Mouse (Mus musculus) c-Kit-positive CD71-positive TER-119-positive erythroid progenitor cells, embryonic 14.5 days (primary cell): ENCODE data around the gene Hsph1.

Source experiments
- DNase-seq: peaks from one replicate; pipeline ENCODE4 v3.0.0-alpha.2; 2013; ENCODE audit warnings: low spot score

Hsph1 gene

DNA sequence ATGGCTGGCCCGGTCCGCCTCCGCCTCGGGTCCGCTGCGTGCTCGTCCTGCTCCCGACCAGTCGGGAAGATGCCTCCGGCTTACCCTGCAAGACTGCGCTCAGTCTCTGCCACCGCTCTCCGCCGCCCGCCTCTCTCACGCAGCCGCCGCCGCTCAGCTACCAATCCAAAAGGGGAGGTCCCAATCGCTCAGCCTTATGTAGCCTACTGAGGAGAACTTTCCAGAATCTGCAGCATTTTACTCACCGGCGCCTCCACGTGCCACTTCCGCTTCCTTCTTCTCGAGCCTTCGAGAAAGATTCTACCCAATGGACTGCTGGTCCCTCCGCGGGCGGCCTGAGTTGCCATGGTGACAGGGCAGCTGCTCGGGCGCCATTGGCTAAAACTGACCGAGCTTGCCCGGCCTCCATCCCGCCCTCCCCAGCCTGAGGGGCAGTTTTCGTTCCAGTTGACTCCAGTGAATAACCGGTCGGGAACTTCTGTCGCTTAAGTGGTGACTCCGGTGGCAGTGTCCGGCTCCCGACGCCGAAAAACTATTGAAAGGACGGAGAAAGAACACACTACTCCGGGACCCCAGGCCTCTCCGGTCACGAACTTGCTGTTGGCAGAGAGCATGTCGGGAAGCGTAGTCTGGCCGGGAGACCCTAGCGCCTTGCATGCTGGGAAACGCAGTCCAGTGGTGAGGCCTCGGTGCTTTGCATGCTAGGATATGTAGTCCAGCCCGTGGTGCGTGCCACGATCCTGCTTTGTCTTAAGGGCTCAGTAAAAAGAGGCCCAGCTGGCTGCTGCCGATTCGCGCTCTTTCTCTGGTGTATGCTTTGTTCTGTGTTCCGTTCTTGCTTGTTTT is at the start of gene Hsph1:
Gene Hsph1, minus strand, starts transcription at position 302 of the 846 bp plus-strand sequence.
- DNase-seq, result peak; percentile 95

DNA sequence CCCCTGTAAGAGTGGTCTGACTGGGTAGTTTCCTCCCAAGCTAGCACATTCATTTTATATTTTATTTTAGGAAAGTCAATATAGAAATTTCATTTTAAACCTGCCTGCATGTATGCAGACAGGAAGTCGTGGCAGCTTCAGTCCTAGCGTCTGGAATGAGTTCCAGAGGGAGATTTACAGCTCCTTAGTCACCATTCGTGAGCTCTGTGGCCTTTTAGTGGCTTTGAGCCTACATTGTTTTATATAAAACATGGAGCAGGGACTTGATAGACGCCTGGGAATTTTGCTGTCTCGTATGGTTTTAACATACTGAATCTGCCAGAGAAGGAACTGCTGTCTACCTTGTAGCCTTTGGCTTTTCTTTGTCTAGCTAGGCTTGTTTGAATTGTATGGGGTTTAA is 44.8 kb upstream of the Hsph1 start:
- DNase-seq, result no peak

DNA sequence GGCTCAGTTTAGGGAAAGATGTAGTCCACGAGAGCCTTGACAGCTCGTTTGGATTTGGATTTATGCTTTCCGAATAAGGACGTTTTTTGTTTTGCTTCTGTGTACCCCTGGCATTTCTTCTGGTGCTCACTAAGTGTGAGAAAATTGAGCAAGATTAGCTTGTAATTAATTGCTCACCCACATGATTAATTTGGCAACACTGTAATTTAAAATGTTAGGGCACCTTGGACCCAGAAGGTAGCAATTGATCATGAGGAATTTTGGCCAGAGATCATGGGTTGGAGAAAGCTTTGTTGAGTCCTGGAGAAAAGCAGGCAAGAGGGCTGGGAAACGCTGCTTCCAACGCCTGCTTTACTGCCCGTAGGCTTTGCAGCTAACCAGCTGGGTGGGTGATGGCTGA is 43.7 kb upstream of the Hsph1 start:
- no peak for DNase-seq

- DNase-seq, result no peak
These were observed 43.2 kb upstream of the Hsph1 start for GRCm38 (mm10) chr5:149679362-149679761.

- DNase-seq, result no peak
These were observed 42.8 kb upstream of the Hsph1 start for GRCm38 (mm10) chr5:149678990-149679348.

DNA sequence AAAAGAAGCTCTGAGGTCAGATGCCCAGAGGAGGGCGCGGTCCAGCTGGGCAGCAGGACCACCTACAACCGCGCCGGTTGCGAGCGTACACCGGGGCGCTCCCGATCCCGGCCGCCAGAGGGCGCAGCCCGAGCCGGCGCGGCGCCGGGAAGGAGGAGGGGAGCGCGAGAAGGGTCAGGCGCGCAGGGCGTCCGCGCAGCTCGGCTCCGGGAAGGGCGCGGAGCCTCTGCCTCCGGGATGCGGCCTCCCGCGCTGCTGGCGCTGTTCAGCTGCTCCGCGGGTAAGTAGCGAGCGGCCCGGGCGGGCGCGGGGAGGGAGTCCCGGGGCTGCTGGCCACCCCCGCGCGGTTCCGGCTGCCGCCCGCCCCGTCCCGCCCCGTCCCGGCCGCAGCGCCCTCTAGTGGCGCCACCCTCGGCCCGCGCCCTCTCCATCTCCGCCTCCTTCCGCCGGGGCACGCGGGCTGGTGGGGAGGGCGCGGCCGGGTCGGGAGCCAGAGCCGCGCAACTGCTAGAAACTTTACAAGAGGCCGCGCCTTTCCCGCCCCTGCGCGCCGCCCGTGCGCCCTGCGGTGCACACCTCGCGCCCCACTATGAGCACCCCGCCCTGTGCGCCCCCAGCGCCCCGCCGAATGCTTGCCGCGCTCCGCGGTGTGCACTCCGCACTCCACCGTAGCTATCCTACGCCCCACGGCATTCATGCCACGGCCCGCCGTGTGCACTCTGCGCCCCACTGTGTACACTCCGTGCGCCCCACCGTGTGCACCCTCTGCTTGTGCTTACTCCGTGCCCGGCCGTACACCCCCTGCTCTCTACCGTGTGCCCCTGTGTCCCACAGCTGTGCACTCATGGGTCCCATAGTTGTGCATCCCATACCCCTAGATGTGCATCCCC is 42.2 kb upstream of the Hsph1 start, which contains the start of gene B3glct:
Gene B3glct, plus strand, starts transcription at position 131 of the 890 bp plus-strand sequence.
- peak; percentile 82 for DNase-seq

- no peak for DNase-seq
These were observed 41.0 kb upstream of the Hsph1 start for GRCm38 (mm10) chr5:149677196-149677595.

DNA sequence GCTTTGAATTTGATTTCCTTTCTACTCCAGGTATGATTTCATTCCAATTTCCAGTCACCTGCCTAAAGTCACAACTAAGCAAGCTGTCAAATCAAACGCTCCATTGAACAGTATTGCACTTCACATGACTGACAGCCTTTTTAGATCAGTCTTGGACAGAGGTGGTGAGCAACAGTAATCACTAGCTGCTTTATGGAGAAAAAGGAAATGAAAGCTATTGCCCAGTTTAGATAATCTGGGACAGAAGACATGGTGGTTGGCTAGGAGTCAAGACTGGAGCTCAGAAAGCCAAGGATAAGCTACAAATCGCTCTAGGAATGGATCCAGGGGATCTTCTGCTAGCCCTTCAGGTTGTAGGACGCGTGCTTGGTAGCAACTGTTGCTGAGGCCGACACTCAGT is 27.2 kb upstream of the Hsph1 start:
- no peak for DNase-seq

DNA sequence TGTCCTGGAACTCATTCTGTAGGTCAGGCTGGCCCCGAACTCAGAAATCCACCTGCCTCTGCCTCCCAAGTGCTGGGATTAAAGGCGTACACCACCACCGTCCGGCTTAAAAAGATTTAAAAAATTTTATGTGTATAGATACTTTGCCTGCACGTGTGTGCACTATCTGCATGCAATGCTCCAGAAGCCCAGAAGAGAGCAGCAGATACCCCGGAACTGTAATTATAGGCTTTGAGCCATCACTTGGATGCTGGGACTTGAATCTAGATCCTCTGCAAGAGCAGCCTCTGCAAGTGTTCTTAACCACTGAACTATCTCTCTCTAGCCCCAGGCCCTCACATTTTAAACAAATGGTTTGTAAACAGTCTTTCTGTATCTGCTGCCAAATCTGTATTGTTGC is 26.8 kb upstream of the Hsph1 start:
- no peak for DNase-seq

- DNase-seq, result no peak
These were observed 25.3 kb upstream of the Hsph1 start for GRCm38 (mm10) chr5:149661428-149661827.

DNA sequence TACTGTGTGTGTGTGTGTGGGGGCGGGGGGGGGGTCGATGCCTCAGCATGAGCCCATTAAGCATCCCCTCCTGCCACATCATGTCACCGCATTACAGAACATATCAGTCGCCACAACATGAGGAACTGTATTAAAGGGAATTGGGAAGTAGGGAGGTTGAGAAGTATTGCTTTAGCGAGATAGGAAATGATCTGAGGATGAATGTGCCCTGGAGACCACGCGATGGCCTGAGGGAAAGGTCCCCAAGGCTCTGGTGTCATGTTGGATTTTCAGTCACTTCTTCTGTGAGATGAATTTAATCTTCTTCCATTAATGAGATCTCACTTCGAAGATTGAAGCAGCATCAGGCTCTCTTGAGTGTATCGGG is 23.2 kb upstream of the Hsph1 start:
- DNase-seq, result no peak

DNA sequence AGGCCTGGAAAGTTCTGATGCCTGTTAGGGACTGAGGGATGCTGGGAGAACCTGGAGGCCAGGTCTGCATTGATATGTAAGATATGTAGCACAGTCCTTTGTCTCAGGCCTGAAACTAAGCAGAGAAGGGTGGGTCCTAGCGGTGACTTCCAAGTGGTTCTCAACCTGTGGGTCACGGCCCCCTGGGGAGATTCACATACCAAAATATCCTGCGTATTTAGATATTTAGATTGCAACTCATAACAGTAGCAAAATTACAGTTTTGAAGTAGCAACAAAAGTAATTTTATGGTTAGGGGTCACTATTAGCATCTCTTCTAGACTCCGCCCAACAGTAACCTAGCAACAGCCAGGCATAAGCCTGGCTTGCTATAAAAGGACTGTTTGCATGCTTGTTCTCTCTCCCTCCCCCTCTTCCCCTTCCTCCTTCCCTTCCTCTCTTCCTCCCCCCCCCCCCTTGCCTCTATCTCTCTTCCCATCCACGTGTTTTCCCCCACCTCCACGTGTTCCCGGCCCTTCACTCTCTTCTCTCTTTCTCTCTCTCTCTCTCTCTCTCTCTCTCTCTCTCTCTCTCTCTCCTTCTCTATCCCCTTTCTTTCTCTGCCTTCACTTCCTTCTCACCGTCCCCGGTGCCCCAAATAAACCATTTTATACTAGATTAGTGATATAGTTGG is 22.7 kb upstream of the Hsph1 start:
- no peak for DNase-seq

- DNase-seq, result no peak
These were observed 21.8 kb upstream of the Hsph1 start for GRCm38 (mm10) chr5:149658022-149658421.

GRCm38 (mm10) chr5:149655636-149656035 is 19.5 kb upstream of the Hsph1 start:
- no peak for DNase-seq

GRCm38 (mm10) chr5:149650179-149650553 is 14.0 kb upstream of the Hsph1 start:
- DNase-seq, result no peak

GRCm38 (mm10) chr5:149649499-149650178 is 13.5 kb upstream of the Hsph1 start:
- no peak for DNase-seq

DNA sequence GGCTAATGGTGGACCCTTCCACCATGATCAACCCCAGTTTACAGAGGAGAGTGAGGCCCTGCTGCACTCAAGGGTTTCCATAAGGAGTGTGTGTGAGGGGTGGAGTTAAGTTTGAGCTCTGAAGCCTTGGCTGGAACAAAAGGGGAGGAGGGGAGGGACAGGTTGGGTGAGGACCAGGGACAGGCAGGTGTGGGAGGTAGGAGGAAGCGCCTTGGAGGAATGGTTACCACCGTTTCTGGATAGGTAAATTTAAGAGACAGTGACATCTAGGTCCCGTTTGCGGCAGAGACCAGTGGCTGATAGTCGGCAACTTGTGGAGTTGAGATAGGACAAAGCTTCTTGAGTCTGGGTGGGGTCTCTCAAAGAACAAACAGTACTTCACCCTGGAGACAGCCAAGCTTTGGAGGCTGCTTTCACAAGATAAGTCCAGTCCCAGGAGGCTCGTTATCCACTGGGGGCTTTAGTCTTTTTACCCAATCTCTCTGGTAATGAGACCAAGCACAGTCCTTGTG is 12.8 kb upstream of the Hsph1 start:
- peak; percentile 85 for DNase-seq

- DNase-seq, result no peak
These were observed 12.0 kb upstream of the Hsph1 start for GRCm38 (mm10) chr5:149648196-149648595.

- no peak for DNase-seq
These were observed 11.4 kb upstream of the Hsph1 start for GRCm38 (mm10) chr5:149647367-149648115.

GRCm38 (mm10) chr5:149642783-149643509 is 6.8 kb upstream of the Hsph1 start:
- DNase-seq, result no peak
